Mouse (Mus musculus): Measurements from ENCODE around the gene 1700016K19Rik. TPM values are rescaled to one million over a fixed set of nuclear protein-coding genes. Genes with fewer than 3 reads are reported as not detected.

The 1700016K19Rik gene
- polyA plus RNA-seq, 1 experiment = 1.1 TPM

DNA sequence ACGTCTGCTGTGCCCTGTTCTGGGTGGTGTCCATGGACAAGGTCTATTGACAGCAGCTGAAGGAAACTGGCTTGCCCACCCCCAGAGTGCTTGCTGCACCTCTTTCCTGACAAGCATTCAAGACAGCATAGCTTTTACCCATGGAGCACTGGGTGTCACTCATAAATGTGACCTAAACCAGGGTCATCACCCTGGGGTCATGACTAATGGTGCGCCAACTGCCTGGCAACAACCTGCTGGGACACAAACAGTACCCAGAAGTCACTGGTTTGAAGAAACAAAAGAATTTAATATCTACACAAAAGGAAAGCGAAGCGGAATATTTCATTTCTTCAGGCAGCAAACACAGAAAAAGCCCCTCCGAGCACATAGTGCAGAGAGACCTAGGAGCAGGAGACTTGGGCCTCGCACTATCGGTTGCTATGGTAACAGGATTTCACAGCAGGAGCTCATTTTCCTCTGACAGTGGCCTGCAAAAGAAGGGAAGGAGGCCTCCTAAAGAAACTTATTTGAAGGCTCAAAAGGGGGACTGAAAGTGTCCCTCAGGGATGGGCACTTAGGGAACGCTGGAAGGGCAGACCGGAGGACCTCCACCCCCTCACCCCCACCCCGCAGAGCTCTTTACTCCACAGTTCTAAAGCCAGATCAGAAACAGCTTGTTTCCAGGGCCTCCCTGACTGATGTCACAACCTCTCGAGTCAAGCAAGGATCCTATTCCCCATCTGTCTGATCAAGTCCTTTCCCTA, 35.8 kb upstream of the 1700016K19Rik start:
- no peak overlapping the region for H3K27ac ChIP-seq (ENCODE audit: insufficient read depth, low read length)
- TF ChIP-seq CTCF (IDR thresholded peaks at IDR 0.05; ENCODE audit: borderline replicate concordance, insufficient read depth, low read depth, low read length) = no peak
- TF ChIP-seq POLR2A (IDR thresholded peaks at IDR 0.05; ENCODE audit: borderline replicate concordance, insufficient read depth, low read length) = no peak
- DNase-seq = peak in 1 of 2 experiments; percentile 33
- no peaks in the 10 kb centered on the region for H3K27me3 ChIP-seq (ENCODE audit: control insufficient read depth, insufficient read depth, low read length)
- no peak overlapping the region for H3K4me3 ChIP-seq (replicated peaks; ENCODE audit: insufficient read depth, low read depth, low read length)
- WGBS = 68% methylated on average over 11 of the region's 11 CpGs
- peaks cover 5% of the 10 kb centered on the region; the same call in 1 of the 2 replicates for H3K4me1 ChIP-seq (ENCODE audit: control insufficient read depth, insufficient read depth, low read length)

GRCm38 (mm10) chr11:75964476-75964730, 35.3 kb upstream of the 1700016K19Rik start:
- TF ChIP-seq POLR2A (IDR thresholded peaks at IDR 0.05; ENCODE audit: borderline replicate concordance, insufficient read depth, low read length) = no peak
- TF ChIP-seq CTCF (IDR thresholded peaks at IDR 0.05; ENCODE audit: borderline replicate concordance, insufficient read depth, low read depth, low read length) = no peak

DNA sequence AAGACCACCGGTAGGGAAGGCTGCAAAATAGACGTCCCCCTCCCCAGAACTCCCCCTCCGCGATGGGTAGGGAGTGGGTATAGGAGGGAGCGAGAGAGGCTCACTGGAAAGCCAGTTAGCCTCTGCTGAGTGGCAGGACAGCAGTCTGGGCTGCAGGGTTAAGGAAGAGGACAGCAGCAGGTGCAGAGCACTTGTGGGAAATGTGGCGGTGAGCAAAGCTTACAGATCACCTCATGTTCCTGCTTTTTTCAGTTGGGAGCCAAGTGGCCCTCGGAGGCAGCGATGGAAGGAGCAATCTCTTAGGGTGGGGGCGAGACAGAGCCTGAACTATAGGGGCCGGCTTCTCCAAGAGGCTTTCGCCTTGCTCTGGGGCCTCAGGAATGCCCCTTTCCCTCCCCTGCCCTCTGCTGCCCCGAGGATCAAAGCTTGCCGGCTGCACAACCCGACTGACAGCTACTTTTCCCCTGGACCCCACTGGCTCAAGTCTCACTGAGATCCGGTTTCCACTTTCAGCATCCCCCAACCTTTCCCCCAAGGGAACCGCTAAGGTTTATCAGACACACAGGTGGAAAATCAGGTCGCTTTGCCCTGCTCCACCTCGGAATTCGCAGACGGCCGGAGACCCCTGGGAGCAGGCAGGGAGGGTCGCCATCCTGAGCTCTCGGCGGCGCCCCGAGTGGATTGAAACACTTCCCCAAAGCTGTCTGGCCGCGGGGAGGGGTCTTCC, 33.9 kb upstream of the 1700016K19Rik start:
- WGBS = 25% methylated on average over 28 of the region's 28 CpGs
- DNase-seq = no peak

More at GRCm38 (mm10) chr11:75964476-75964730, 35.3 kb upstream of the 1700016K19Rik start:
- 77% methylated on average over 4 of the region's 4 CpGs for WGBS
- Histone ChIP-seq H3K27me3 (ENCODE audit: control insufficient read depth, insufficient read depth, low read length) (no peaks in the 10 kb centered on the region), H3K27ac (ENCODE audit: insufficient read depth, low read length) (no peak overlapping the region), H3K4me1 (ENCODE audit: control insufficient read depth, insufficient read depth, low read length) (peaks cover 5% of the 10 kb centered on the region; the same call in 1 of the 2 replicates), H3K4me3 (replicated peaks; ENCODE audit: insufficient read depth, low read depth, low read length) (no peak overlapping the region)
- DNase-seq = no peak

GRCm38 (mm10) chr11:75966401-75967372, 33.0 kb upstream of the 1700016K19Rik start:
- Histone ChIP-seq H3K4me1 (ENCODE audit: control insufficient read depth, insufficient read depth, low read length) (peaks cover 5% of the 10 kb centered on the region; the same call in 1 of the 2 replicates), H3K4me3 (replicated peaks; ENCODE audit: insufficient read depth, low read depth, low read length) (peak overlapping the region; percentile 73), H3K27ac (ENCODE audit: insufficient read depth, low read length) (no peak overlapping the region), H3K27me3 (ENCODE audit: control insufficient read depth, insufficient read depth, low read length) (no peaks in the 10 kb centered on the region)
- under 1% methylated on average over 88 of the region's 90 CpGs for WGBS
- TF ChIP-seq POLR2A (IDR thresholded peaks at IDR 0.05; ENCODE audit: borderline replicate concordance, insufficient read depth, low read length) (no peak), CTCF (IDR thresholded peaks at IDR 0.05; ENCODE audit: borderline replicate concordance, insufficient read depth, low read depth, low read length) (peak; percentile 63)
- DNase-seq = peak; percentile 74 to 77

More for the DNA sequence above, 33.9 kb upstream of the 1700016K19Rik start:
- TF ChIP-seq CTCF (IDR thresholded peaks at IDR 0.05; ENCODE audit: borderline replicate concordance, insufficient read depth, low read depth, low read length) (no peak), POLR2A (IDR thresholded peaks at IDR 0.05; ENCODE audit: borderline replicate concordance, insufficient read depth, low read length) (no peak)
- Histone ChIP-seq H3K4me1 (ENCODE audit: control insufficient read depth, insufficient read depth, low read length) (peaks cover 5% of the 10 kb centered on the region; the same call in 1 of the 2 replicates), H3K4me3 (replicated peaks; ENCODE audit: insufficient read depth, low read depth, low read length) (peak overlapping the region; percentile 73), H3K27me3 (ENCODE audit: control insufficient read depth, insufficient read depth, low read length) (no peaks in the 10 kb centered on the region), H3K27ac (ENCODE audit: insufficient read depth, low read length) (no peak overlapping the region)

- no peak overlapping the region for H3K4me3 ChIP-seq (replicated peaks; ENCODE audit: insufficient read depth, low read depth, low read length)
- 95% methylated on average over 6 of the region's 6 CpGs for WGBS
- no peak for TF ChIP-seq CTCF (IDR thresholded peaks at IDR 0.05; ENCODE audit: borderline replicate concordance, insufficient read depth, low read depth, low read length)
- no peak for TF ChIP-seq POLR2A (IDR thresholded peaks at IDR 0.05; ENCODE audit: borderline replicate concordance, insufficient read depth, low read length)
- no peak for DNase-seq
- H3K4me1 ChIP-seq (ENCODE audit: control insufficient read depth, insufficient read depth, low read length) = peaks cover 7% of the 10 kb centered on the region; the same call in 1 of the 2 replicates
- H3K27ac ChIP-seq (ENCODE audit: insufficient read depth, low read length) = no peak overlapping the region
- H3K27me3 ChIP-seq (ENCODE audit: control insufficient read depth, insufficient read depth, low read length) = no peaks in the 10 kb centered on the region
Measured at GRCm38 (mm10) chr11:75968761-75969160, 31.0 kb upstream of the 1700016K19Rik start.

- Histone ChIP-seq H3K4me3 (replicated peaks; ENCODE audit: insufficient read depth, low read depth, low read length) (no peak overlapping the region), H3K27me3 (ENCODE audit: control insufficient read depth, insufficient read depth, low read length) (no peaks in the 10 kb centered on the region), H3K27ac (ENCODE audit: insufficient read depth, low read length) (no peak overlapping the region), H3K4me1 (ENCODE audit: control insufficient read depth, insufficient read depth, low read length) (peaks cover 7% of the 10 kb centered on the region; the same call in 1 of the 2 replicates)
- WGBS = 23% methylated on average over 3 of the region's 3 CpGs
- TF ChIP-seq CTCF (IDR thresholded peaks at IDR 0.05; ENCODE audit: borderline replicate concordance, insufficient read depth, low read depth, low read length) (peak; percentile 10; the same call in 1 of the 2 replicates), POLR2A (IDR thresholded peaks at IDR 0.05; ENCODE audit: borderline replicate concordance, insufficient read depth, low read length) (no peak)
- DNase-seq = no peak
Measured at GRCm38 (mm10) chr11:75970629-75971028, 29.1 kb upstream of the 1700016K19Rik start.

DNA sequence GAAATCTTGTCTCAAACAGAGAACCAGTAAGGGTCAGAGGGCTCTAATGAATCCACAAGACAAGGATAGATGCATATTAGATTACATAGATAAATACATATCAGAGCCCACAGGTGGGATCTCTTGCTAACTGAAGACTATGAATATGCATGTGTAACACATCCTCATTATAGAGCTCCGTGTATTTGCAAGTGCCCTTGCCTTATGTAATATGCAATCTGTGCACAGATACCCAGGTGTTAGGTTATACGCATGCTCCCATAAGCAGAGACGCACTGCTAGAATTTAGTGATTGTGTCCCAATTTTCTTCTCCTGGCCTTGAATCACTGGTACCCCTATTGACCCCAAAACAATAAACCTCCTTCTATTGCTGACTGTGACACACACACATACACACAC, 27.5 kb upstream of the 1700016K19Rik start:
- Histone ChIP-seq H3K27me3 (ENCODE audit: control insufficient read depth, insufficient read depth, low read length) (no peaks in the 10 kb centered on the region), H3K27ac (ENCODE audit: insufficient read depth, low read length) (no peak overlapping the region), H3K4me3 (replicated peaks; ENCODE audit: insufficient read depth, low read depth, low read length) (no peak overlapping the region), H3K4me1 (ENCODE audit: control insufficient read depth, insufficient read depth, low read length) (0 out of 2 replicates have a peak, but pooled peaks cover 2% of the 10 kb centered on the region)
- TF ChIP-seq POLR2A (IDR thresholded peaks at IDR 0.05; ENCODE audit: borderline replicate concordance, insufficient read depth, low read length) (no peak), CTCF (IDR thresholded peaks at IDR 0.05; ENCODE audit: borderline replicate concordance, insufficient read depth, low read depth, low read length) (no peak)
- no peak for DNase-seq
- 80% methylated on average over 3 of the region's 3 CpGs for WGBS

Data from cerebellum, adult 2 months (tissue).